Comparison of ENCODE assay signal across 1 mouse cellular context in genomic region chr4:155847591-155848352, GRCm38 (mm10).
A peak's percentile ranks its signal among the peaks of the same experiment; 100 is the strongest.
TF ChIP-seq lines count a peak whose summit lies in the region.

No protein-coding gene starts in this region.

TF ChIP-seq in CH12.LX, 34 proteins besides CTCF, POLR2A, EP300 and RAD21 (continued from another document):
- TF ChIP-seq JUN (IDR thresholded peaks at IDR 0.05; ENCODE audit: insufficient read depth, low read depth, low read length): no peak
- TF ChIP-seq MXI1 (IDR thresholded peaks at IDR 0.05; ENCODE audit: low read depth, low read length): peak; percentile 58; the same call in 1 of the 2 replicates
- TF ChIP-seq GABPA (IDR thresholded peaks at IDR 0.05; ENCODE audit: insufficient replicate concordance, low read depth, low read length): no peak
- peak; percentile 33 for TF ChIP-seq BHLHE40 (IDR thresholded peaks at IDR 0.05; ENCODE audit: low read depth, low read length)
- no peak for TF ChIP-seq ZNF384 (IDR thresholded peaks at IDR 0.05; ENCODE audit: low read depth, low read length)
- TF ChIP-seq ZMIZ1 (IDR thresholded peaks at IDR 0.05; ENCODE audit: low read depth, low read length): no peak
- TF ChIP-seq JUND (conservative IDR thresholded peaks at IDR 0.05; ENCODE audit: low read depth, low read length): no peak
- no peak for TF ChIP-seq IRF4 (IDR thresholded peaks at IDR 0.05; ENCODE audit: low read depth, low read length)
- TF ChIP-seq ETS1 (conservative IDR thresholded peaks at IDR 0.05; ENCODE audit: low read depth, low read length): no peak
- TF ChIP-seq UBTF (IDR thresholded peaks at IDR 0.05; ENCODE audit: low read depth, low read length): no peak
- TF ChIP-seq TBP (conservative IDR thresholded peaks at IDR 0.05; ENCODE audit: low read depth, low read length): no peak
- no peak for TF ChIP-seq PAX5 (IDR thresholded peaks at IDR 0.05; ENCODE audit: low read length)
- TF ChIP-seq ELF1 (IDR thresholded peaks at IDR 0.05; ENCODE audit: low read depth, low read length): no peak
- TF ChIP-seq MEF2A (IDR thresholded peaks at IDR 0.05; ENCODE audit: borderline replicate concordance, low read depth, low read length): no peak
